Mouse (Mus musculus): ENCODE results near the gene Aak1.

Aak1 gene

GRCm38 (mm10) chr6:86885816-86886529 is 36.7 kb downstream of the Aak1 start:
- no peak for DNase-seq (ENCODE audit: low read depth, low spot score)

GRCm38 (mm10) chr6:86886803-86887202 is 37.5 kb downstream of the Aak1 start:
- no peak for DNase-seq (ENCODE audit: low read depth, low spot score)

GRCm38 (mm10) chr6:86897520-86897919 is 48.2 kb downstream of the Aak1 start:
- DNase-seq (ENCODE audit: low read depth, low spot score): no peak

GRCm38 (mm10) chr6:86899053-86899452 is 49.7 kb downstream of the Aak1 start:
- peak; percentile 39 for DNase-seq (ENCODE audit: low read depth, low spot score)

GRCm38 (mm10) chr6:86899965-86900364 is 50.6 kb downstream of the Aak1 start:
- DNase-seq (ENCODE audit: low read depth, low spot score): no peak

GRCm38 (mm10) chr6:86900546-86900945 is 51.2 kb downstream of the Aak1 start:
- DNase-seq (ENCODE audit: low read depth, low spot score): no peak

GRCm38 (mm10) chr6:86905500-86905899 is 56.2 kb downstream of the Aak1 start:
- no peak for DNase-seq (ENCODE audit: low read depth, low spot score)

- DNase-seq (ENCODE audit: low read depth, low spot score): no peak
Measured at GRCm38 (mm10) chr6:86907191-86907590, 57.9 kb downstream of the Aak1 start.

- no peak for DNase-seq (ENCODE audit: low read depth, low spot score)
Measured at GRCm38 (mm10) chr6:86908561-86909150, 59.3 kb downstream of the Aak1 start.

GRCm38 (mm10) chr6:86909881-86910280 is 60.6 kb downstream of the Aak1 start:
- DNase-seq (ENCODE audit: low read depth, low spot score): no peak

- no peak for DNase-seq (ENCODE audit: low read depth, low spot score)
Measured at GRCm38 (mm10) chr6:86916157-86916820, 67.0 kb downstream of the Aak1 start.

- no peak for DNase-seq (ENCODE audit: low read depth, low spot score)
Measured at GRCm38 (mm10) chr6:86917231-86917630, 67.9 kb downstream of the Aak1 start.

GRCm38 (mm10) chr6:86918058-86918835 is 68.9 kb downstream of the Aak1 start:
- no peak for DNase-seq (ENCODE audit: low read depth, low spot score)

- DNase-seq (ENCODE audit: low read depth, low spot score): peak; percentile 57
Measured at GRCm38 (mm10) chr6:86921880-86922279, 72.6 kb downstream of the Aak1 start.

GRCm38 (mm10) chr6:86924746-86925145 is 75.4 kb downstream of the Aak1 start:
- no peak for DNase-seq (ENCODE audit: low read depth, low spot score)

GRCm38 (mm10) chr6:86934541-86934940 is 85.2 kb downstream of the Aak1 start:
- DNase-seq (ENCODE audit: low read depth, low spot score): peak; percentile 34

- no peak for DNase-seq (ENCODE audit: low read depth, low spot score)
Measured at GRCm38 (mm10) chr6:86939797-86940196, 90.5 kb downstream of the Aak1 start.

- DNase-seq (ENCODE audit: low read depth, low spot score): no peak
Measured at GRCm38 (mm10) chr6:86940966-86941365, 91.6 kb downstream of the Aak1 start.

GRCm38 (mm10) chr6:86947100-86947499 is 97.8 kb downstream of the Aak1 start:
- no peak for DNase-seq (ENCODE audit: low read depth, low spot score)

GRCm38 (mm10) chr6:86948746-86949145 is 99.4 kb downstream of the Aak1 start:
- DNase-seq (ENCODE audit: low read depth, low spot score): no peak

GRCm38 (mm10) chr6:86950141-86950540 is 100.8 kb downstream of the Aak1 start:
- DNase-seq (ENCODE audit: low read depth, low spot score): no peak

GRCm38 (mm10) chr6:86950733-86951255 is 101.5 kb downstream of the Aak1 start:
- DNase-seq (ENCODE audit: low read depth, low spot score): no peak
